Mouse (Mus musculus): Measurements from ENCODE around the gene Zfhx2. TPM values are rescaled to one million over a fixed set of nuclear protein-coding genes. Genes with fewer than 3 reads are reported as not detected.

The Zfhx2 gene
- total and polyA plus RNA-seq, 3 experiments: 0.07 to 0.59 (median 0.30) TPM

GRCm38 (mm10) chr14:55095671-55096070 is 3.5 kb upstream of the Zfhx2 start:
- Histone ChIP-seq H3K9ac (ENCODE audit: insufficient read depth, low read depth) (no peak overlapping the region), H3K79me2 (replicated peaks; ENCODE audit: control insufficient read depth, extremely low read depth, insufficient read depth, poor library complexity, severe bottlenecking) (no peaks in the 10 kb centered on the region), H3K27me3 (replicated peaks) (peaks cover 2% of the 10 kb centered on the region), H3K4me2 (ENCODE audit: insufficient read depth, low read depth, poor library complexity, severe bottlenecking) (no peak overlapping the region), H3K36me3 (replicated peaks in 1 of 2; ENCODE audit: control insufficient read depth in 1 of 2, insufficient read depth in 1 of 2, low read length in 1 of 2) (peaks cover 9 to 43% of the 10 kb centered on the region in 2 experiments), H3K4me1 (ENCODE audit: control insufficient read depth in 1 of 2, insufficient read depth in 2 of 2) (peaks cover 6 to 45% of the 10 kb centered on the region in 2 experiments), H3K9me3 (replicated peaks; ENCODE audit: low read length) (no peaks in the 10 kb centered on the region), H3K4me3 (replicated peaks in 1 of 3; ENCODE audit: low read depth in 2 of 3, low read length in 2 of 3, poor library complexity in 1 of 3) (peak overlapping the region in 2 of 3 experiments; percentile 66 to 71), H3K27ac (ENCODE audit: insufficient read depth, low read depth) (no peak overlapping the region)
- in situ Hi-C loops (cut with MboI; ENCODE audit: low pct_ligation_motif_present, low pct_unique_long_range_greater_than_20kb, low sequenced_read_pairs) (no loop called here), dilution Hi-C loops (cut with MboI; ENCODE audit: extremely low pct_ligation_motif_present, extremely low pct_unique_long_range_greater_than_20kb, low sequenced_read_pairs) (no loop called here)
- TF ChIP-seq IRF4 (IDR thresholded peaks at IDR 0.05; ENCODE audit: low read depth, low read length) (no peak), BHLHE40 (IDR thresholded peaks at IDR 0.05; ENCODE audit: low read depth, low read length) (no peak), RCOR1 (conservative IDR thresholded peaks at IDR 0.05; ENCODE audit: low read depth, low read length) (no peak), JUND (conservative IDR thresholded peaks at IDR 0.05; ENCODE audit: low read depth, low read length) (no peak), NELFE (IDR thresholded peaks at IDR 0.05; ENCODE audit: low read depth, low read length) (no peak), JUN (IDR thresholded peaks at IDR 0.05; ENCODE audit: insufficient read depth, low read depth, low read length) (no peak), TBP (conservative IDR thresholded peaks at IDR 0.05; ENCODE audit: low read depth, low read length) (no peak), USF2 (conservative IDR thresholded peaks at IDR 0.05; ENCODE audit: low read depth, low read length) (no peak), NRF1 (IDR thresholded peaks at IDR 0.05; ENCODE audit: low read depth, low read length) (no peak), USF1 (IDR thresholded peaks at IDR 0.05; ENCODE audit: low read depth, low read length) (no peak), SIN3A (IDR thresholded peaks at IDR 0.05; ENCODE audit: low read length) (no peak), CHD2 (IDR thresholded peaks at IDR 0.05; ENCODE audit: low read length) (no peak), MAX (IDR thresholded peaks at IDR 0.05; ENCODE audit: low read length) (no peak), KAT2A (IDR thresholded peaks at IDR 0.05; ENCODE audit: insufficient replicate concordance, low read length) (no peak), MYC (IDR thresholded peaks at IDR 0.05; ENCODE audit: low read depth, low read length) (no peak), MEF2A (IDR thresholded peaks at IDR 0.05; ENCODE audit: borderline replicate concordance, low read depth, low read length) (no peak), ZNF384 (IDR thresholded peaks at IDR 0.05; ENCODE audit: low read depth, low read length) (no peak), MAFK (IDR thresholded peaks at IDR 0.05; ENCODE audit: insufficient replicate concordance, low read length) (no peak), ELF1 (IDR thresholded peaks at IDR 0.05; ENCODE audit: low read depth, low read length) (no peak)
- no peak for DNase-seq (ENCODE audit: extremely low read depth)

- Histone ChIP-seq H3K4me3 (replicated peaks in 1 of 3; ENCODE audit: low read depth in 2 of 3, low read length in 2 of 3, poor library complexity in 1 of 3) (peak overlapping the region; percentile 54 to 71 (median 66)), H3K4me2 (ENCODE audit: insufficient read depth, low read depth, poor library complexity, severe bottlenecking) (no peak overlapping the region), H3K9me3 (replicated peaks; ENCODE audit: low read length) (no peaks in the 10 kb centered on the region), H3K4me1 (ENCODE audit: control insufficient read depth in 1 of 2, insufficient read depth in 2 of 2) (peaks cover 6 to 45% of the 10 kb centered on the region in 2 experiments), H3K27ac (ENCODE audit: insufficient read depth, low read depth) (no peak overlapping the region), H3K79me2 (replicated peaks; ENCODE audit: control insufficient read depth, extremely low read depth, insufficient read depth, poor library complexity, severe bottlenecking) (no peaks in the 10 kb centered on the region), H3K36me3 (replicated peaks in 1 of 2; ENCODE audit: control insufficient read depth in 1 of 2, insufficient read depth in 1 of 2, low read length in 1 of 2) (peaks cover 6 to 39% of the 10 kb centered on the region in 2 experiments), H3K27me3 (replicated peaks) (peaks cover 2% of the 10 kb centered on the region), H3K9ac (ENCODE audit: insufficient read depth, low read depth) (no peak overlapping the region)
- DNase-seq (ENCODE audit: extremely low read depth): no peak
- dilution Hi-C loops (cut with MboI; ENCODE audit: extremely low pct_ligation_motif_present, extremely low pct_unique_long_range_greater_than_20kb, low sequenced_read_pairs): no loop called here
- in situ Hi-C loops (cut with MboI; ENCODE audit: low pct_ligation_motif_present, low pct_unique_long_range_greater_than_20kb, low sequenced_read_pairs): no loop called here
- no peak for TF ChIP-seq NELFE (IDR thresholded peaks at IDR 0.05; ENCODE audit: low read depth, low read length)
- TF ChIP-seq CHD2 (IDR thresholded peaks at IDR 0.05; ENCODE audit: low read length): no peak
Observed at GRCm38 (mm10) chr14:55095263-55095662, 3.1 kb upstream of the Zfhx2 start.
